Mouse (Mus musculus) erythroblast, embryonic 14.5 days (primary cell): ENCODE measurements around the gene Dock10.

ENCODE experiments used
- GATA1 ChIP-seq: IDR thresholded peaks from 2 replicates; pipeline ENCODE4 v1.6.1; 2012; ENCODE audit warnings: low read length, inconsistent platforms, mixed read lengths
- TAL1 ChIP-seq: IDR thresholded peaks from 3 replicates; pipeline ENCODE4 v1.6.1; 2012; ENCODE audit warnings: low read length, inconsistent platforms, mixed read lengths

GRCm38 (mm10) chr1:80461348-80461747 is 297.0 kb downstream of the Dock10 start, which contains the start of gene Gm45261:
- TF ChIP-seq TAL1, result no peak
- no peak for TF ChIP-seq GATA1
